Mouse (Mus musculus): ENCODE results near the gene Rnf150.

DNA sequence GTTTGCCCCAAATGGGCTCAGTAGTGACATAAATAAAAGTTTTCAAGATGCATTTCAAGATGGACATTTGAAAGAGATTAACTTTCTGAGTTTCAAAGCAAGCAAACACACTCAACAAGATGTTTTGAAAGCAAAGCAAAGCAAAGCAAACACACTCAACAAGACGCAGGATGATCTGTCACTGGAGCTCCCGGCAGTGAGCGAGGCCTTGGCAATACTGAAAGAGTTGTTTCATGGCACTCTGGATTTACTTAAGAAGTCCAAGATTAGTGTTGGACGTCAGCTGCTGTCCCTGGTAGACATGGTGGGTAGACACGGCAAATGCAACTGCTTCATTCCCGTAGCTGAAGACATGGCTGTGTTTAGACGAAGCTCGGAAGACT, 35.3 kb downstream of the Rnf150 start:
- TF ChIP-seq POLR2A (IDR thresholded peaks at IDR 0.05; ENCODE audit: extremely low read depth, insufficient read depth, low read length) (no peak), CTCF (IDR thresholded peaks at IDR 0.05; ENCODE audit: extremely low read depth, insufficient read depth, low read length) (no peak)

Data from cortical plate, adult 2 months (tissue).